Mouse (Mus musculus): ENCODE results near the gene Gm21860. TPM values are rescaled to one million over a fixed set of nuclear protein-coding genes. Genes with fewer than 3 reads are reported as not detected.

The Gm21860 gene
- not detected for total RNA-seq (2023)

DNA sequence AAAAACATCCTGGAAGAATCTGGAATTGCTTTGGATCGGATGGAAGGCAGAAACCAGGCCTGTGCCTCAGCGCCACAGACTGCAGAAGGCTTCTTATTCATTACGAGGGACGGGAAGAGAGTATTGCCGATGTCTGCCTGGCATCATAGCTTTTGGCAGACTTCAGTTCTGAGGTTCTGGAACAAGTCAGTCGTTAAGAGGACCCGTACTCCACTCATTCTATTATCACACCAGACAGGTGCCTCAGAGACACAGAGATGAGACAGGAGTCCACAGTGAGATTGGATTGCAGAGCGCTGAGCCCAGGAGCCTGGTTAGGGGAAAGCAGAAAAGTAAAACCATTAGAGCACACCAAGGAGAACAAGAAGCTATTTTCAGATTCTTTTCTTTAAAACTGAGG is at the start of gene Gm21860:
Gm21860 (minus strand) TSS at position 101 of the 400 bp plus-strand sequence.

DNA sequence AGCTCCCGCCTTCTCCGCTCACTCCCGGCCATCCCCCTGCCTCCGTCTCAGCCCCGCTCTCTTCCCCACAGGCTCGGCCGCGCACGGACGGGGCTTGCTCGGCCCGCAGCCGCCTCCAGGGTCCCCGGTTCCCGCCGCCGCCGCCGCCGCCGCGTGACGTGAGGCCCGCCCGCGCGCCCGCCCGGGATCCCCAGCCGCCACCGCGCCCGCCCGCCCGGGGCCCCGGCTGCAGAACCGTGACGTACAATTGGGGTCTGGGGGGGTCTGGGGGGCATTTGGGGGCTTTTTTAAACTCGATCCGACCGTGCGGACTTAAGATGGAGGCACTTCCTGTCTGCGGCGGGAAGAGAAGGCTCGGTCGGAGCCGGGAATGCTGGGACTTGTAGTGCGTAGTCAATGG is 29.8 kb upstream of the Gm21860 start, which contains the start of gene Gm47283:
Gm47283 (plus strand) TSS at position 301 of the 400 bp plus-strand sequence.

Other genes starting within 250 kb of the Gm21860 start
- not detected for gene Gm47283, start 29.9 kb upstream of the Gm21860 start, total RNA-seq (2023)
- not detected for gene Gm21748, start 84.4 kb upstream of the Gm21860 start, total RNA-seq (2023)